Mouse (Mus musculus) ES-Bruce4 (cell line): ENCODE results near the gene Nacc2. TPM values are rescaled to one million over a fixed set of nuclear protein-coding genes. Genes with fewer than 3 reads are reported as not detected.

Source experiments
- H3K27ac ChIP-seq: 2 replicates; pipeline ENCODE4 v1.5.1; 2012; ENCODE audit warnings: low read length, inconsistent platforms; ENCODE audit not compliant: insufficient read depth
- H3K27me3 ChIP-seq: 2 replicates; pipeline ENCODE4 v1.6.1; 2012; ENCODE audit warnings: mild to moderate bottlenecking, low read length, inconsistent platforms; ENCODE audit not compliant: control insufficient read depth, poor library complexity, insufficient read depth, severe bottlenecking
- H3K36me3 ChIP-seq: 2 replicates; pipeline ENCODE4 v1.6.1; 2012; ENCODE audit warnings: inconsistent platforms, mild to moderate bottlenecking, low read length, moderate library complexity; ENCODE audit not compliant: control insufficient read depth, poor library complexity, insufficient read depth, severe bottlenecking
- H3K4me1 ChIP-seq: one replicate; pipeline ENCODE4 v1.8.1; 2011; ENCODE audit warnings: low read length; ENCODE audit not compliant: control insufficient read depth, insufficient read depth
- H3K4me3 ChIP-seq: 2 replicates; pipeline ENCODE4 v1.5.1; 2011; ENCODE audit warnings: low read depth, mild to moderate bottlenecking, low read length
- H3K9ac ChIP-seq: 2 replicates; pipeline ENCODE4 v1.6.1; 2012; ENCODE audit warnings: low read depth, mild to moderate bottlenecking, inconsistent platforms; ENCODE audit not compliant: poor library complexity, severe bottlenecking
- H3K9me3 ChIP-seq: replicated peaks from 2 replicates; pipeline ENCODE4 v1.6.1; 2012; ENCODE audit warnings: mild to moderate bottlenecking, low read length, inconsistent platforms; ENCODE audit not compliant: control insufficient read depth, poor library complexity, insufficient read depth, severe bottlenecking
- CTCF ChIP-seq: IDR thresholded peaks from one replicate; pipeline ENCODE4 v1.8.1; 2011; ENCODE audit warnings: low read depth, low read length
- EP300 ChIP-seq: IDR thresholded peaks from 2 replicates; pipeline ENCODE4 v1.6.1; 2011; ENCODE audit warnings: low read depth, low read length; ENCODE audit not compliant: insufficient read depth
- POLR2A ChIP-seq: IDR thresholded peaks from one replicate; pipeline ENCODE4 v1.8.1; 2011; ENCODE audit warnings: low read length; ENCODE audit not compliant: insufficient read depth
- polyA plus RNA-seq: library from polyadenylated mRNA; stranded (reverse); fragments of >200 nt; gene quantifications from 2 replicates; pipeline ENCODE4 v1.2.4, GENCODE M21; 2011; ENCODE audit warnings: low read depth; ENCODE audit not compliant: missing spikeins, insufficient read depth, insufficient read length

The Nacc2 gene
- 4.0 and 5.9 TPM in 2 replicates for polyA plus RNA-seq

GRCm38 (mm10) chr2:26123079-26123648 lies at the start of gene Nacc2:
Gene Nacc2, minus strand, starts transcription at chr2:26123220.
- H3K27ac ChIP-seq, result no peak within 1 kb of the TSS
- H3K9ac ChIP-seq, result peak within 1 kb of the TSS; percentile 81
- no peaks in the 10 kb centered on the region for H3K27me3 ChIP-seq
- H3K9me3 ChIP-seq, result no peaks in the 10 kb centered on the region
- no peak for TF ChIP-seq EP300
- TF ChIP-seq CTCF, result no peak
- TF ChIP-seq POLR2A, result no peak
- H3K36me3 ChIP-seq, result no peaks in the 10 kb centered on the region
- H3K4me3 ChIP-seq, result peak within 1 kb of the TSS; percentile 87
- H3K4me1 ChIP-seq, result peaks cover 7% of the 10 kb centered on the region

- no peak overlapping the region for H3K27ac ChIP-seq
- H3K36me3 ChIP-seq, result no peaks in the 10 kb centered on the region
- H3K9ac ChIP-seq, result no peak overlapping the region
- H3K4me3 ChIP-seq, result no peak overlapping the region
- H3K4me1 ChIP-seq, result peaks cover 4% of the 10 kb centered on the region
- H3K9me3 ChIP-seq, result no peaks in the 10 kb centered on the region
- no peaks in the 10 kb centered on the region for H3K27me3 ChIP-seq
- TF ChIP-seq POLR2A (no peak), CTCF (no peak), EP300 (no peak)
Measured at GRCm38 (mm10) chr2:26172166-26172565, 49.1 kb upstream of the Nacc2 start.

GRCm38 (mm10) chr2:26170376-26170775 lies 47.4 kb upstream of the Nacc2 start:
- no peaks in the 10 kb centered on the region for H3K27me3 ChIP-seq
- no peak overlapping the region for H3K4me3 ChIP-seq
- peaks cover 4% of the 10 kb centered on the region for H3K4me1 ChIP-seq
- H3K9ac ChIP-seq, result no peak overlapping the region
- TF ChIP-seq EP300 (no peak), POLR2A (no peak), CTCF (no peak)
- no peaks in the 10 kb centered on the region for H3K36me3 ChIP-seq
- H3K9me3 ChIP-seq, result no peaks in the 10 kb centered on the region
- no peak overlapping the region for H3K27ac ChIP-seq

- Histone ChIP-seq H3K9me3 (no peaks in the 10 kb centered on the region), H3K36me3 (no peaks in the 10 kb centered on the region), H3K27me3 (no peaks in the 10 kb centered on the region), H3K4me3 (no peak overlapping the region), H3K4me1 (peaks cover 4% of the 10 kb centered on the region), H3K27ac (no peak overlapping the region), H3K9ac (no peak overlapping the region)
- TF ChIP-seq CTCF, result no peak
- TF ChIP-seq POLR2A, result no peak
- no peak for TF ChIP-seq EP300
Measured at GRCm38 (mm10) chr2:26168843-26169579, 46.0 kb upstream of the Nacc2 start.

- TF ChIP-seq POLR2A (no peak), EP300 (no peak), CTCF (no peak)
- Histone ChIP-seq H3K27me3 (no peaks in the 10 kb centered on the region), H3K36me3 (no peaks in the 10 kb centered on the region), H3K9ac (no peak overlapping the region), H3K4me3 (no peak overlapping the region), H3K27ac (no peak overlapping the region), H3K4me1 (peaks cover 1% of the 10 kb centered on the region), H3K9me3 (no peaks in the 10 kb centered on the region)
Measured at GRCm38 (mm10) chr2:26166890-26167289, 43.9 kb upstream of the Nacc2 start.

GRCm38 (mm10) chr2:26158064-26158463 lies 35.0 kb upstream of the Nacc2 start:
- no peaks in the 10 kb centered on the region for H3K36me3 ChIP-seq
- H3K9me3 ChIP-seq, result no peaks in the 10 kb centered on the region
- no peak overlapping the region for H3K9ac ChIP-seq
- no peak overlapping the region for H3K4me3 ChIP-seq
- H3K27ac ChIP-seq, result no peak overlapping the region
- no peaks in the 10 kb centered on the region for H3K4me1 ChIP-seq
- H3K27me3 ChIP-seq, result no peaks in the 10 kb centered on the region
- TF ChIP-seq POLR2A, result no peak
- no peak for TF ChIP-seq CTCF
- no peak for TF ChIP-seq EP300
